Mouse (Mus musculus): ENCODE data around the gene Treml2. TPM values are rescaled to one million over a fixed set of nuclear protein-coding genes. Genes with fewer than 3 reads are reported as not detected.

Treml2 gene
- polyA plus RNA-seq, 1 experiment from 2014 or later, result 0.34 TPM

DNA sequence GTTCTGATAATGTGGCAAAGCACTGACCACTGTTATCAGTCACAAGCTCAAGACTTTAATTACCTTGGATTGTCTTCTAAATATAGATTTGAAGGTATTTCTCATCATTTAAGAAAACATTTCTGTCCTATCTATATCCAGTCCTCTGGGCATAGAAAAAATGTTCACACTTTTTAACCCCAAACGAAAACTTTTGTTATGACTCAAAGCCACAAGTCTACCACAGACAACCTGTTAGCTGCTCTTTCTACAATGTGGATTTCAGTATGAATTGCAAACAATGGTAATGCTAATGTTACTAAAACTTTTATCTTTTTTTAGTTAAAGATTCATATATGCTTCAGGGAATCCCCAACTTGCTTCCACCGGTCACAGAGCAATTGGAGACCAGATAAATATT lies 33.2 kb downstream of the Treml2 start:
- Histone ChIP-seq H3K27ac (ENCODE audit: low read length) (no peak overlapping the region), H3K4me2 (ENCODE audit: low read depth, low read length) (no peak overlapping the region), H3K9me3 (ENCODE audit: control insufficient read depth, low read length) (no peaks in the 10 kb centered on the region), H3K9ac (ENCODE audit: low read length) (no peak overlapping the region), H3K27me3 (ENCODE audit: control insufficient read depth, insufficient read depth, low read depth, low read length) (no peaks in the 10 kb centered on the region), H3K4me1 (replicated peaks; ENCODE audit: control insufficient read depth, insufficient read depth, low read length) (no peaks in the 10 kb centered on the region), H3K4me3 (ENCODE audit: low read length) (no peak overlapping the region), H3K36me3 (ENCODE audit: control insufficient read depth, insufficient read depth, low read length) (no peaks in the 10 kb centered on the region)
- ATAC-seq (ENCODE audit: low read depth), result no peak
- 75% methylated on average over 2 of the region's 2 CpGs for WGBS

DNA sequence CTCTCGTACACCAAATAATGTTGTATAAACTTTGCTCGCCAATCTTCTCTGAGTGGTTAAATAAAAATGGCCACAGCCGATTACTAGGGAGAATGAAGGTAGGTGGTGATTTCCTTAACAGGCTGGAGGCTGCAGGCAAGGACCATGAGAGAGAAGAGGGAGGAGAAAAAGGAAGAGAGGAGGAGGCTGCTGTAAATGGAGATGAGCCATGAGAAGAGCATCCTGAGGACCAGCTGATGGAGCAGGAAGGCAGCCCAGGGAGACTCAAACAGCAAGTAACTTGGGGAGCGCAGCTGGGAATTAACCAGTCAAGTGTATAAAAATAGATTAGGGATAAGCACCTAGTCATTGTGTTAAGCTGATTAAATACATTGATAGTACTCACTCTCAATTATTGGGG lies 34.9 kb downstream of the Treml2 start:
- no peaks in the 10 kb centered on the region for H3K9me3 ChIP-seq (ENCODE audit: control insufficient read depth, low read length)
- 86% methylated on average over 4 of the region's 4 CpGs for WGBS
- H3K4me2 ChIP-seq (ENCODE audit: low read depth, low read length), result no peak overlapping the region
- H3K4me3 ChIP-seq (ENCODE audit: low read length), result no peak overlapping the region
- H3K27ac ChIP-seq (ENCODE audit: low read length), result no peak overlapping the region
- H3K36me3 ChIP-seq (ENCODE audit: control insufficient read depth, insufficient read depth, low read length), result no peaks in the 10 kb centered on the region
- H3K27me3 ChIP-seq (ENCODE audit: control insufficient read depth, insufficient read depth, low read depth, low read length), result no peaks in the 10 kb centered on the region
- ATAC-seq (ENCODE audit: low read depth), result no peak
- no peak overlapping the region for H3K9ac ChIP-seq (ENCODE audit: low read length)
- H3K4me1 ChIP-seq (replicated peaks; ENCODE audit: control insufficient read depth, insufficient read depth, low read length), result no peaks in the 10 kb centered on the region

DNA sequence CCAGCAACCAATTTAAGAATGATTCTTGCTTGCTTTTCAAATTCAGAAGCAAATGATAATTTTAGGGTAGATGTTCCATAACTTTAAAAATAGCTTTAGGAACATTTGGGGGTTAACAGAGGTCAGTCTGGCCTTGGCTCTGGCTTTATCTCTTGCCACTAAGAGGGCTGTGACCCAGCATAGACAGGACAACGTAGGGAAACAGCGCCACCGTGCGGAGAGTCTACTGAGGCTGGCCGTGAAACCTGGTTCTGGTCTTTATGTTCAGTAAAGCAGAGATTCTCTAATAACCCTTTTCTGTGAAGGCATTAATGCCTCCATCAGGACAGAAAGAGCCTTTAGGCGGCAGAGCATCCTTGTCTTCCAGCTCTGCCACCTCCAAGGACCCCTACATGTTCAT lies 37.6 kb downstream of the Treml2 start:
- Histone ChIP-seq H3K4me1 (replicated peaks; ENCODE audit: control insufficient read depth, insufficient read depth, low read length) (no peaks in the 10 kb centered on the region), H3K4me2 (ENCODE audit: low read depth, low read length) (no peak overlapping the region), H3K27ac (ENCODE audit: low read length) (no peak overlapping the region), H3K36me3 (ENCODE audit: control insufficient read depth, insufficient read depth, low read length) (no peaks in the 10 kb centered on the region), H3K27me3 (ENCODE audit: control insufficient read depth, insufficient read depth, low read depth, low read length) (no peaks in the 10 kb centered on the region), H3K9ac (ENCODE audit: low read length) (no peak overlapping the region), H3K4me3 (ENCODE audit: low read length) (no peak overlapping the region), H3K9me3 (ENCODE audit: control insufficient read depth, low read length) (no peaks in the 10 kb centered on the region)
- 5% methylated on average over 6 of the region's 6 CpGs for WGBS
- ATAC-seq (ENCODE audit: low read depth), result no peak

DNA sequence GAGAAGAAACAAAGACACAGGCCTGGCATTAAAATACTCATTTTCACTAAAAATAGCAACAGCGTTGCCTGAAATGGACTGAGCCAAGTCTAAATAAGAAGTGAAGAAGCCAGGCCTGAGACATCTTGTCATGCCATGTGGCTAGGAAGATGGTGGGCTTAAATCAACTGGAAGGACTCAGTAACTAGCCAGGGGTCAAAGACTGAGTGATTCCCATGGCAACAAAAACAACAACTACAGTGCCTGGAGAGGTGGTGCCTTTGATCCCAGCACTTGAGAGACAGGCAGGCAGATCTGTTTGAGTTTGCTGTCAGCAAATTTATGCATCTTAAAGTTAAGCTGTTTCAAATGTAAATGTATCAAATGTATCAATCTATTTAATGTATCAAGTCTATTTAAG lies 41.0 kb downstream of the Treml2 start:
- no peak overlapping the region for H3K4me3 ChIP-seq (ENCODE audit: low read length)
- no peaks in the 10 kb centered on the region for H3K4me1 ChIP-seq (replicated peaks; ENCODE audit: control insufficient read depth, insufficient read depth, low read length)
- H3K9me3 ChIP-seq (ENCODE audit: control insufficient read depth, low read length), result no peaks in the 10 kb centered on the region
- H3K27ac ChIP-seq (ENCODE audit: low read length), result no peak overlapping the region
- no peaks in the 10 kb centered on the region for H3K27me3 ChIP-seq (ENCODE audit: control insufficient read depth, insufficient read depth, low read depth, low read length)
- no peak overlapping the region for H3K9ac ChIP-seq (ENCODE audit: low read length)
- WGBS, result 66% methylated on average over 1 of the region's 1 CpGs
- ATAC-seq (ENCODE audit: low read depth), result no peak
- no peak overlapping the region for H3K4me2 ChIP-seq (ENCODE audit: low read depth, low read length)
- H3K36me3 ChIP-seq (ENCODE audit: control insufficient read depth, insufficient read depth, low read length), result no peaks in the 10 kb centered on the region

DNA sequence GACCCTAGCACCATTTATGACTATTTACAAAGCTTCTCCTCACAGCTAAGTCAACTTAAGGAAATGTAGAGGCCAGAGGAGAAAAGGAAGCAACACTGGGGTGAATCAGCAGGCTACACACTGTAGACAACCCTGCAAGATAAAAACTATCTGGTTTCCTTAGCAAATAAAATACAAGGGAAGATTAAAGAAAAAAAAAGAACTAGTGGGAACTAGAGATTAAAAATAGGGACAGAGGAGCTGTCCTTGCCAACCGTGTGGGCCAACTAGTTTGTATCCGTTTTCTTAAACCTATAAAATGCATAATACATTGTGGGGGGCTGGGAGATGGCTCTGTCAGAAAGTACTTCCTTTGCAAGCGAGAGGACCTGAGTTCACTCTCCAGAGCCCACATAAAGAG lies 42.6 kb downstream of the Treml2 start:
- H3K4me1 ChIP-seq (replicated peaks; ENCODE audit: control insufficient read depth, insufficient read depth, low read length), result no peaks in the 10 kb centered on the region
- 49% methylated on average over 3 of the region's 3 CpGs for WGBS
- no peaks in the 10 kb centered on the region for H3K36me3 ChIP-seq (ENCODE audit: control insufficient read depth, insufficient read depth, low read length)
- no peak overlapping the region for H3K4me2 ChIP-seq (ENCODE audit: low read depth, low read length)
- H3K4me3 ChIP-seq (ENCODE audit: low read length), result no peak overlapping the region
- H3K9ac ChIP-seq (ENCODE audit: low read length), result no peak overlapping the region
- H3K9me3 ChIP-seq (ENCODE audit: control insufficient read depth, low read length), result no peaks in the 10 kb centered on the region
- no peaks in the 10 kb centered on the region for H3K27me3 ChIP-seq (ENCODE audit: control insufficient read depth, insufficient read depth, low read depth, low read length)
- H3K27ac ChIP-seq (ENCODE audit: low read length), result no peak overlapping the region
- ATAC-seq (ENCODE audit: low read depth), result no peak

DNA sequence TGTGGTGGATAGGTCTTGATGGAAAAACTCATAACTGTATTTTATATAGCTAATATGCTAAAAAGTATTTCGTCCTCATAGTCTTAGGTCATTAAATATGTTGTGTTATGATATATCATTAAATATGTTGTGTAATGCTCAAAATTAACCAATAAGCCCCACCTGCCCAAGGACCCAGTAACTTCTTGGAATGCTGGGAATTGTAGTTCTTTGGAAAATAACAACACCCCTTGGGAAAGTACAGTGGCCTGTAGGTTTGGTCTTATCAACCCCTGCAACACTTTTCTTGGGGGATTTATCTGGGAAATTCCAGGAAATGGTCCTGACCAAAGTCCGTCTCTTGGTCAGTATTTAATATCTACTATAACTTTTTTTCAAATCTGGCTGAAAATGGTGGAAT lies 43.8 kb downstream of the Treml2 start:
- no peaks in the 10 kb centered on the region for H3K4me1 ChIP-seq (replicated peaks; ENCODE audit: control insufficient read depth, insufficient read depth, low read length)
- no peak overlapping the region for H3K4me3 ChIP-seq (ENCODE audit: low read length)
- ATAC-seq (ENCODE audit: low read depth), result no peak
- H3K4me2 ChIP-seq (ENCODE audit: low read depth, low read length), result no peak overlapping the region
- no peak overlapping the region for H3K27ac ChIP-seq (ENCODE audit: low read length)
- no peaks in the 10 kb centered on the region for H3K36me3 ChIP-seq (ENCODE audit: control insufficient read depth, insufficient read depth, low read length)
- WGBS, result 81% methylated on average over 2 of the region's 2 CpGs
- no peaks in the 10 kb centered on the region for H3K9me3 ChIP-seq (ENCODE audit: control insufficient read depth, low read length)
- H3K9ac ChIP-seq (ENCODE audit: low read length), result no peak overlapping the region
- no peaks in the 10 kb centered on the region for H3K27me3 ChIP-seq (ENCODE audit: control insufficient read depth, insufficient read depth, low read depth, low read length)

DNA sequence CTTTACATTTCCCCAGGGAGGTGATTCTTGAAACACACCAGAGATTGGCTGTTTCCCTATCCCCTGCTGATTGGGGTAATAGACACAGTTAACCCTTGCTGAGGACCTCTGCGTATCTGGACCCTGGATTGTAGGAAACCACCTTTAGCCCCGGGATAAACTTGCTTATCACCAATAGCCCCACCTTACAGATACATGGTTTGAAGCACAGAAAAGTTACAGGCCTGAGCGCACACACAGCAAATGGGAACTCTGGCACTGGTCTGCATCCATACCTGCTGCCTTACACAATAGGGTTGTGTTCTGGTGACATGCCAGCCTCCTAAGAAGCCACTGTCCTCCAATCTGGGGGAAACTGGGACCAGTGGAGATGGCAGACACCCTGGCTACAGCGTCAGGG lies 46.5 kb downstream of the Treml2 start:
- WGBS, result 77% methylated on average over 4 of the region's 4 CpGs
- no peak for ATAC-seq (ENCODE audit: low read depth)
- H3K4me1 ChIP-seq (replicated peaks; ENCODE audit: control insufficient read depth, insufficient read depth, low read length), result no peaks in the 10 kb centered on the region
- no peak overlapping the region for H3K4me3 ChIP-seq (ENCODE audit: low read length)
- no peak overlapping the region for H3K27ac ChIP-seq (ENCODE audit: low read length)
- H3K4me2 ChIP-seq (ENCODE audit: low read depth, low read length), result no peak overlapping the region
- H3K27me3 ChIP-seq (ENCODE audit: control insufficient read depth, insufficient read depth, low read depth, low read length), result no peaks in the 10 kb centered on the region
- H3K9me3 ChIP-seq (ENCODE audit: control insufficient read depth, low read length), result no peaks in the 10 kb centered on the region
- H3K9ac ChIP-seq (ENCODE audit: low read length), result no peak overlapping the region
- H3K36me3 ChIP-seq (ENCODE audit: control insufficient read depth, insufficient read depth, low read length), result no peaks in the 10 kb centered on the region

DNA sequence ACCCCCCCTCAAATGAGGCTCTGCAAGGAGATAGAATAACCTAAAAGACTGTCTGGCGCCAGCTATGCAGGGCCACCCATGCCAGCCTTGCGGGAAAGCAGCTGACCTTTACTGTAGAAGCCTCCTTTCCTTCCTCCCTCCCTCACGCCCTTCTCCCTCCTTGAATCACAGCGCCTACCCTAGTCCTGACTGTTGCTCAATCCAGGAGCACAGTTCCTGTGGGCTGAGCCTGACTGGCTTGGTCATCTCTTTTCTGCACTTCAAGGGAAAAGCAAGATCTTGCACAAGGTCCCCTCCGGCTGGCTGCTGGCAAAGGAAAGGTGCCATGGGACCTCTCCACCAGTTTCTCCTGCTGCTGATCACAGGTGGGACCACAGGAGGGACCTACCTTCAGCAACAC lies 46.9 kb downstream of the Treml2 start, which contains the start of gene Trem2:
TSS of gene Trem2 (plus strand) at position 171 of the 400 bp plus-strand sequence.
- Histone ChIP-seq H3K4me3 (ENCODE audit: low read length) (no peak within 1 kb of the TSS), H3K9me3 (ENCODE audit: control insufficient read depth, low read length) (no peaks in the 10 kb centered on the region), H3K4me2 (ENCODE audit: low read depth, low read length) (no peak within 1 kb of the TSS), H3K4me1 (replicated peaks; ENCODE audit: control insufficient read depth, insufficient read depth, low read length) (no peaks in the 10 kb centered on the region), H3K36me3 (ENCODE audit: control insufficient read depth, insufficient read depth, low read length) (no peaks in the 10 kb centered on the region), H3K27ac (ENCODE audit: low read length) (no peak within 1 kb of the TSS), H3K27me3 (ENCODE audit: control insufficient read depth, insufficient read depth, low read depth, low read length) (no peaks in the 10 kb centered on the region), H3K9ac (ENCODE audit: low read length) (no peak within 1 kb of the TSS)
- ATAC-seq (ENCODE audit: low read depth), result no peak
- WGBS, result 66% methylated on average over 5 of the region's 5 CpGs

DNA sequence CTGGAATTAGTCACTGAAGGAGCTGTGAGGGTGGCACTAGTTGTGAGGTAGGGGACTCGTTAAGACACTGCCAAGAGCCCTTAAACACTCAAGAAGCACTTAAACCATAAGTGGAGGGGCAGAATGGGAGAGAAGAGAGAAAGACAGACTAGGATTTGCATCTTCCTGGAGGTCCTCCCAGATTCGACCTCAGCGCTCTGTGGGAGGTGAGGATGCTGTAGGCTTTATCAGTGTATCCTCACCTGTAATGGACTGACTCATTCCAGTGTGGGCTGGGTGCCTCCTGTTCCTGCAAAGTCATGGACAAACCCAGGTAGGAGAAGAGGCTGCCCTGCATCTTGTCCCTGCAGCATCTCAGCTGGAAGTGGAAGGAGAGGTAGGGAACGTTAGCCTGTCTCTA lies 47.5 kb downstream of the Treml2 start:
- no peaks in the 10 kb centered on the region for H3K4me1 ChIP-seq (replicated peaks; ENCODE audit: control insufficient read depth, insufficient read depth, low read length)
- H3K36me3 ChIP-seq (ENCODE audit: control insufficient read depth, insufficient read depth, low read length), result no peaks in the 10 kb centered on the region
- H3K9ac ChIP-seq (ENCODE audit: low read length), result no peak overlapping the region
- no peak overlapping the region for H3K27ac ChIP-seq (ENCODE audit: low read length)
- no peaks in the 10 kb centered on the region for H3K9me3 ChIP-seq (ENCODE audit: control insufficient read depth, low read length)
- no peak for ATAC-seq (ENCODE audit: low read depth)
- H3K4me2 ChIP-seq (ENCODE audit: low read depth, low read length), result no peak overlapping the region
- H3K4me3 ChIP-seq (ENCODE audit: low read length), result no peak overlapping the region
- H3K27me3 ChIP-seq (ENCODE audit: control insufficient read depth, insufficient read depth, low read depth, low read length), result no peaks in the 10 kb centered on the region
- WGBS, result 47% methylated on average over 4 of the region's 4 CpGs

DNA sequence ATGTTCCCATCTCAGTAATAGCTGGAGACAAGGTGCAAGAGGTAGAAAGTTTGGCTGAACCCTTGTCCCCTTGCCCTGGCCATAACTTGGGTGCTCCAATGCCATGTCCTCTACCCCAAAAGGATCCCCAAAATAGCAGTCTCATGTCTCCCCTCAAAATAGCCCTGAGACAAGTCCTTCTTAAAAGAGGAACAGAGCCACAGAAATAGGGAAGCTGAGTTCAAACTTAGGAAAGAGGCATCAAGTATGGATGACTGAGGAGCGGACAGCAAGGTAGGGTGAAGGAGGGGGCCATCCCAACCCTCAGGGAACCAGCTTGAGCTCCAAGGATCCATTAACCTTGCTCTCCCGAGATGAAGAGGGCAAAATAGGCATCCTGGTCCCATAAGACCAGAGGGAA lies 48.0 kb downstream of the Treml2 start:
- ATAC-seq (ENCODE audit: low read depth), result no peak
- Histone ChIP-seq H3K36me3 (ENCODE audit: control insufficient read depth, insufficient read depth, low read length) (no peaks in the 10 kb centered on the region), H3K27ac (ENCODE audit: low read length) (no peak overlapping the region), H3K9me3 (ENCODE audit: control insufficient read depth, low read length) (no peaks in the 10 kb centered on the region), H3K4me3 (ENCODE audit: low read length) (no peak overlapping the region), H3K4me2 (ENCODE audit: low read depth, low read length) (no peak overlapping the region), H3K27me3 (ENCODE audit: control insufficient read depth, insufficient read depth, low read depth, low read length) (no peaks in the 10 kb centered on the region), H3K4me1 (replicated peaks; ENCODE audit: control insufficient read depth, insufficient read depth, low read length) (no peaks in the 10 kb centered on the region), H3K9ac (ENCODE audit: low read length) (no peak overlapping the region)
- WGBS, result 69% methylated on average over 2 of the region's 2 CpGs
